Comparison of ENCODE assay signal across 29 mouse cellular contexts in the genomic region with DNA sequence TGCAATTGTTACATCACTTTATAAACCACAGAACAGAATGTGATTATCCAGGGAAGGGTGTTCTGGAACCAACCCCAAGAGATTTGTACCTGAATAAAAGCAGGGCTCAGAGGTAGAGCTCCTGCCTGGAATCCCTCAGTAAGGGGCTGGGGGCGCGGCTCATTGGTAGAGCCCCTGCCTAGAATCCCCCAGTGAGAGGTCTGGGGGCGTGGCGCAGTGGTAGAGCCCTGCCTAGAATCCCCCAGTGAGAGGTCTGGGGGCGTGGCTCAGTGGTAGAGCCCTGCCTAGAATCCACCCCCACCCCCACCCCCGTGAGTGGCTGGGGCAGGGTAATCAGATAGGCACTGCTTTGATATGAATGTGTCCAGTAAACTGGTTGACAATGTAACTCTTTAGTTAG.
DNase-seq lines count a peak whose midpoint lies in the region; ATAC-seq lines count a peak whose summit lies in the region.
"Had no signal": no experiment of that assay in that cellular context is flagged by ENCODE, and none has a peak within 500 bp of the region (broad histone marks: within the 10 kb centered on the region; RNA-seq: fewer than 3 reads in every experiment).

No protein-coding gene starts in this region.

- no peaks in the 10 kb centered on the region for H3K36me3 ChIP-seq in hindbrain, embryonic 13.5 days
- no peaks in the 10 kb centered on the region for H3K36me3 ChIP-seq in hindbrain, embryonic 16.5 days (ENCODE audit: control insufficient read depth, insufficient read depth, low read length)
- H3K36me3 ChIP-seq in neural tube, embryonic 15.5 days = no peaks in the 10 kb centered on the region
- H3K36me3 ChIP-seq: embryonic facial prominence, embryonic 13.5 days; embryonic facial prominence, embryonic 15.5 days; forebrain, embryonic 10.5 days; forebrain, embryonic 12.5 days; G1E had no signal

- no peak overlapping the region for H3K27ac ChIP-seq in hindbrain, embryonic 13.5 days
- no peak overlapping the region for H3K27ac ChIP-seq in hindbrain, embryonic 16.5 days (ENCODE audit: low read depth, low read length)
- H3K27ac ChIP-seq in neural tube, embryonic 15.5 days (replicated peaks) = no peak overlapping the region
- H3K27ac ChIP-seq: embryonic facial prominence, embryonic 13.5 days; embryonic facial prominence, embryonic 15.5 days; forebrain, embryonic 10.5 days; forebrain, embryonic 12.5 days had no signal

- H3K4me2 ChIP-seq in hindbrain, embryonic 13.5 days = no peak overlapping the region
- H3K4me2 ChIP-seq in hindbrain, embryonic 16.5 days (ENCODE audit: low read length) = no peak overlapping the region
- no peak overlapping the region for H3K4me2 ChIP-seq in neural tube, embryonic 15.5 days
- H3K4me2 ChIP-seq: embryonic facial prominence, embryonic 13.5 days; embryonic facial prominence, embryonic 15.5 days; forebrain, embryonic 12.5 days had no signal

- H3K9ac ChIP-seq in hindbrain, embryonic 13.5 days = no peak overlapping the region
- no peak overlapping the region for H3K9ac ChIP-seq in hindbrain, embryonic 16.5 days (ENCODE audit: low read depth, low read length)
- H3K9ac ChIP-seq in neural tube, embryonic 15.5 days (replicated peaks) = no peak overlapping the region
- H3K9ac ChIP-seq: embryonic facial prominence, embryonic 13.5 days; embryonic facial prominence, embryonic 15.5 days; forebrain, embryonic 12.5 days had no signal

- H3K27me3 ChIP-seq in hindbrain, embryonic 13.5 days = no peaks in the 10 kb centered on the region
- no peaks in the 10 kb centered on the region; the same call in 1 of the 2 replicates for H3K27me3 ChIP-seq in hindbrain, embryonic 16.5 days (replicated peaks; ENCODE audit: control insufficient read depth, insufficient read depth, low read length)
- H3K27me3 ChIP-seq in neural tube, embryonic 15.5 days (replicated peaks) = no peaks in the 10 kb centered on the region
- H3K27me3 ChIP-seq: CH12.LX; embryonic facial prominence, embryonic 13.5 days; embryonic facial prominence, embryonic 15.5 days; forebrain, embryonic 12.5 days; Patski had no signal

- H3K9me3 ChIP-seq in hindbrain, embryonic 13.5 days = no peaks in the 10 kb centered on the region
- H3K9me3 ChIP-seq in hindbrain, embryonic 16.5 days (ENCODE audit: control insufficient read depth, low read length) = no peaks in the 10 kb centered on the region
- no peaks in the 10 kb centered on the region for H3K9me3 ChIP-seq in neural tube, embryonic 15.5 days (replicated peaks)
- H3K9me3 ChIP-seq: embryonic facial prominence, embryonic 15.5 days; forebrain, embryonic 10.5 days had no signal

- peaks cover 3% of the 10 kb centered on the region for H3K4me1 ChIP-seq in hindbrain, embryonic 13.5 days (replicated peaks)
- H3K4me1 ChIP-seq in hindbrain, embryonic 16.5 days (ENCODE audit: control insufficient read depth, insufficient read depth, low read depth, low read length) = no peaks in the 10 kb centered on the region
- H3K4me1 ChIP-seq in neural tube, embryonic 15.5 days = no peaks in the 10 kb centered on the region
- H3K4me1 ChIP-seq: embryonic facial prominence, embryonic 13.5 days; embryonic facial prominence, embryonic 15.5 days; forebrain, embryonic 12.5 days had no signal

- 45% methylated on average over 6 of the region's 6 CpGs for WGBS in hindbrain, embryonic 13.5 days
- WGBS in hindbrain, embryonic 16.5 days = 46% methylated on average over 6 of the region's 6 CpGs
- 47% methylated on average over 6 of the region's 6 CpGs for WGBS in neural tube, embryonic 15.5 days

- DNase-seq in neural tube, embryonic 10.5 days (ENCODE audit: extremely low spot score, low spot score) = no peak
- DNase-seq in R1 (ENCODE audit: low read depth, low spot score) = peak; percentile 89
- DNase-seq in gastrocnemius, postnatal 4 days (ENCODE audit: low spot score in 2 of 2) = no peak
- no peak for DNase-seq in spleen, postnatal 4 days (ENCODE audit: low spot score in 2 of 2)
- DNase-seq: adrenal gland, adult 8-10 months; adrenal gland, postnatal 14 days; adrenal gland, postnatal 36 days; B cell, adult 2 months; cerebellum, adult 18-20 months; cerebellum, adult 8-10 months; cerebellum, adult 9-11 months; cerebellum, postnatal 14 days; cerebellum, postnatal 36 days; embryo, embryonic 11 days had no signal

- H3K4me3 ChIP-seq in hindbrain, embryonic 13.5 days = no peak overlapping the region
- H3K4me3 ChIP-seq in hindbrain, embryonic 16.5 days (ENCODE audit: low read length) = no peak overlapping the region
- H3K4me3 ChIP-seq in neural tube, embryonic 15.5 days (replicated peaks) = no peak overlapping the region
- H3K4me3 ChIP-seq: embryonic facial prominence, embryonic 13.5 days; embryonic facial prominence, embryonic 15.5 days; erythroblast, embryonic 14.5 days; forebrain, embryonic 10.5 days; forebrain, embryonic 12.5 days had no signal

- 0 out of 2 replicates have a peak, but pooled peaks have one; percentile 49 for ATAC-seq in hindbrain, embryonic 13.5 days (ENCODE audit: low FRiP score)
- ATAC-seq in hindbrain, embryonic 16.5 days = no peak
- ATAC-seq in neural tube, embryonic 15.5 days (ENCODE audit: low FRiP score) = peak; percentile 36; the same call in 1 of the 2 replicates
- ATAC-seq: activated CD4-positive, CD25-positive, alpha-beta regulatory T cell, adult 4 months; CD4-positive, CD25-positive, alpha-beta regulatory T cell, adult 4 months; forebrain, embryonic 14.5 days; forebrain, embryonic 16.5 days; Patski had no signal
